In genomic region chr19:40436465-40437200, GRCm38 (mm10) we compare ENCODE assay signal across 8 mouse cellular contexts.
DNase-seq lines count a peak whose midpoint lies in the region; ATAC-seq lines count a peak whose summit lies in the region.

No protein-coding gene starts in this region.

- WGBS in kidney, embryonic 16.5 days = 37% methylated on average over 12 of the region's 12 CpGs
- 51% methylated on average over 12 of the region's 12 CpGs for WGBS in stomach, embryonic 15.5 days

- no peak overlapping the region for H3K9ac ChIP-seq in kidney, embryonic 16.5 days (replicated peaks; ENCODE audit: low read length)
- no peak overlapping the region for H3K9ac ChIP-seq in stomach, embryonic 15.5 days

- no peaks in the 10 kb centered on the region for H3K27me3 ChIP-seq in kidney, embryonic 16.5 days (ENCODE audit: insufficient read depth, low read length)
- H3K27me3 ChIP-seq in stomach, embryonic 15.5 days (replicated peaks) = no peaks in the 10 kb centered on the region

- H3K27ac ChIP-seq in kidney, embryonic 16.5 days (ENCODE audit: low read length) = peak overlapping the region; percentile 75
- H3K27ac ChIP-seq in stomach, embryonic 15.5 days = peak overlapping the region; percentile 52; the same call in 1 of the 2 replicates

- peak; percentile 73 for DNase-seq in gastrocnemius, adult 18-20 months (ENCODE audit: low spot score)
- DNase-seq in gastrocnemius, postnatal 4 days (ENCODE audit: low spot score in 2 of 2) = no peak
- peak; percentile 71 for DNase-seq in adrenal gland, adult 8-10 months
- peak; percentile 78 to 79 for DNase-seq in heart, adult 9 months (ENCODE audit: low spot score in 2 of 2)
- DNase-seq in urinary bladder, postnatal 10 days (ENCODE audit: low spot score) = no peak
- DNase-seq in retina, postnatal 1 day = no peak

- ATAC-seq in kidney, embryonic 16.5 days (ENCODE audit: low FRiP score, low TSS enrichment) = peak; percentile 55; the same call in 1 of the 2 replicates
- ATAC-seq in stomach, embryonic 15.5 days (ENCODE audit: insufficient read depth, low FRiP score, low read depth) = no peak

- H3K4me2 ChIP-seq in kidney, embryonic 16.5 days (replicated peaks; ENCODE audit: low read depth, low read length) = no peak overlapping the region
- H3K4me2 ChIP-seq in stomach, embryonic 15.5 days = no peak overlapping the region

- H3K9me3 ChIP-seq in kidney, embryonic 16.5 days (ENCODE audit: low read length) = no peaks in the 10 kb centered on the region
- H3K9me3 ChIP-seq in stomach, embryonic 15.5 days = no peaks in the 10 kb centered on the region

- no peaks in the 10 kb centered on the region for H3K36me3 ChIP-seq in kidney, embryonic 16.5 days (ENCODE audit: insufficient read depth, low read length)
- no peaks in the 10 kb centered on the region for H3K36me3 ChIP-seq in stomach, embryonic 15.5 days

- H3K4me1 ChIP-seq in kidney, embryonic 16.5 days (ENCODE audit: insufficient read depth, low read length) = peaks cover 19% of the 10 kb centered on the region
- peaks cover 5% of the 10 kb centered on the region; the same call in 1 of the 2 replicates for H3K4me1 ChIP-seq in stomach, embryonic 15.5 days

- no peak overlapping the region for H3K4me3 ChIP-seq in kidney, embryonic 16.5 days (ENCODE audit: low read length)
- H3K4me3 ChIP-seq in stomach, embryonic 15.5 days (replicated peaks) = no peak overlapping the region

Comparison
In these comparisons a context has a peak if more than half of its experiments do, and no peak if none do; other contexts are left out.
1. DNase-seq: peak in gastrocnemius, adult 18-20 months (single experiment), adrenal gland, adult 8-10 months (single experiment) and heart, adult 9 months (2 of 2); none in gastrocnemius, postnatal 4 days (0 of 2), urinary bladder, postnatal 10 days (single experiment) and retina, postnatal 1 day (single experiment).